Mouse (Mus musculus) left cerebral cortex, postnatal 10 days (tissue): ENCODE measurements around the gene Steap2. TPM values are rescaled to one million over a fixed set of nuclear protein-coding genes. Genes with fewer than 3 reads are reported as not detected.

ENCODE experiments used
- DNase-seq, 2 experiments: peaks; one replicate each; pipeline ENCODE4 v3.0.0; 2021 to 2022; ENCODE audit warnings: low spot score in 2 of 2, mixed read lengths in 1 of 2; ENCODE audit errors: extremely low spot score in 1 of 2
- intact Hi-C: fragments of 180-260 bp; cut with DNase I; formaldehyde crosslinking; loops from one replicate; pipeline ENCODE4 v1.15.1; 2025
- total RNA-seq, 2 experiments: library from RNA; stranded (reverse); gene quantifications; 2 replicates each; pipeline ENCODE4 v1.2.3; 2021

Steap2 gene
- total RNA-seq, 2 experiments from 2014 or later, result 7.3 to 7.5 TPM

- no peak for DNase-seq
- intact Hi-C loops, result no loop called here
Measured at GRCm38 (mm10) chr5:5679459-5679858, 14.9 kb downstream of the Steap2 start.

GRCm38 (mm10) chr5:5676082-5676481 is 18.3 kb downstream of the Steap2 start:
- DNase-seq, result no peak
- intact Hi-C loops, result no loop called here

DNA sequence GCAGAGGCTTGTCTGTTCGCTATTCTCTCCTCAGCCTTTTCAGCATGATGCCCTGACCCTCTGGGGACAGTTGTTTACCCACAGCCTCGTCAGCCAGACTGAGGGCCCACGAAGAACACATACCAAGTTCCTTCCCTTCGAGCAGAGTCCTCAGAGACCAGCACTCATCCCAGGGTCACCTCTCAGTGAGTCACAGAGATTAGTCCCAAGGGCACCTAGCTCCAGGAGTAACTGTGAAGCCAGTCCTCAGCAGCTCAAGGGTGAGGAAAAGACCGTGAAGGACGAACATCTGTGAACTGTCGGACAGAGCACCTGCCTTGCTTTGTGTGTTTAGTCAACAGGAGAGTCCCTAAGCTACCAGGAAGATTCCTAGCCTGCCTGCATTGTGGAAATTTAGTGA is 25.5 kb downstream of the Steap2 start:
- no peak for DNase-seq
- intact Hi-C loops, result no loop called here

DNA sequence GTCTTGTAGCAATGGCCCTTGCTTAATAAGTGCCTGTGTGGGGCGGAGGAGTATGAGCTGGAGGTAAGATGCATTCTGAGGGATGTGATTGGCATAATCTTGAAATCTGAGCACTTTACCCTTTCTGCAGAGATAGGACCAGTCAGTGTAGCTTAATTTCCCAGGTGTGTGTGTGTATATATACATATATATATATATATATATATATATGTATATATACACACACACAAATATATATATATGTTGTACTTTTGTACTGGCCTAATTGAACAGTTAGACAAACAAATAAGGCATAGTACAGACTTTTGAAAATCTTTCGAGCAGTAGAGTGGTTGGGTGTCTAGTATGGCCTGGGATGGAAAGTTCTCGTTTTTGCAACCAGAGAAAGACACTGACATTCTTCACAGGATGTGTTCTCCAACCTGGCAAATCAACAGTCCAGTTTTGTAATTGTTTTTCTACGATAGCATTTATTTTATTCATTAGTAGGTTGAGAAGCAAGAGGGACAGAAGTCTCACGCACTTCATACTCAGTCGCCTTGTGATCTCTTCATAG is 29.9 kb downstream of the Steap2 start:
- intact Hi-C loops, result no loop called here

DNA sequence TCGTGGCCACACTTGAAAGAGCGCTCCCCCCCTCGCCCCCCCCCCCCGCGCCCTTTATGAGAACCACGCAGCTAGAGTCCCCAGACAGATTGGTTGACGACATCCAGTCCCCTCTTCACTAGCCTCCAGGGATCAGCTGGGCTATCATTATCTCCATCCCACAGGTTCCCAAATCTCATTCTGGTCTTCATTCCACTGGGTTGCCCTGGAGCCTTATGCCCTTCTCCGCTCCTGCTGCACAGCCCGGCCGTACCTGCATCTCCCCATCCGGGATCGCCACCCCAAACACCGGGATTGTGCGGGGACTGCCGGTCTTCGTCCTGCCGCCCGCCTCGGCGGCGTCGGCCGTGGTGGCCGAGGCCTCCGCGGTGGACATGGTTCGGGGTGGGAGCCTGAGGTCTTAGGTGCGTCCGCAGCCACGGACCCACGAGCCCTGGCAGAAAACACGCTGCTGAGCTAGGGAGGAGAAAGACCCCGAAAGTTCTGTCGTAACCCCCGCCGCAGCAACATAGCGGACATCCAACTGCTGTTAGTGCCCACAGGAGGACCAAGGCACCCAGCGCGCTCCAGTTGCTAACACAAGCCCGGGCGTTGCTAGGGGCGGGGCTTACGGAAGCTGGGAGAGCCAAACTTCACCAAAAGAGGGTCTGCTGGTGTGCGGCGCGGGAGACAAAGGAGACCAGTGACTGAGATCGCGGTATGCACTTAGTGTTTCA is 30.6 kb downstream of the Steap2 start, which contains the start of gene Cfap69:
Cfap69 (minus strand) TSS at position 585 of the 716 bp plus-strand sequence.
- intact Hi-C loops, result no loop called here
- peak; percentile 85 to 91 for DNase-seq

More for the DNA sequence above, 29.9 kb downstream of the Steap2 start:
- no peak for DNase-seq

DNA sequence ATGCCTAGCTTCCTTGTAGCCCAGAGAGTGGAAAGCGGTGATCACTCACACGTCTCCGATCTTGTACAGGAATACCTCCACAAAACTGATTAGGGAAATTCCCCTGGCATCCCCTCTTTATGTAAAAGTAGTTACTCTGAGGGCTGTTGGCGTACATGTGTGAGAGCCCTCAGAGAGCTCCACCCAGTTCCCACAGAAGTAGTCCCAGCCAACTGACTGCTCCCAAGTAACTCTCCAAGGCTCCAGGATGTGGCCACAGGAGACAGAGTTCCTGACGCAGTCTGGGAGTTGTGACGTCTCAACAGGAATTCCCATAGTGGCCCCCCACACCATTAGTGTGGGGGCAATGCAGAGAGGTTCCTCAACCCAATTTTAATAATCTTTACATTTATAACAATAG is 31.3 kb downstream of the Steap2 start:
- intact Hi-C loops, result no loop called here
- DNase-seq, result no peak

GRCm38 (mm10) chr5:5658680-5659079 is 35.7 kb downstream of the Steap2 start:
- DNase-seq, result no peak
- intact Hi-C loops, result no loop called here

DNA sequence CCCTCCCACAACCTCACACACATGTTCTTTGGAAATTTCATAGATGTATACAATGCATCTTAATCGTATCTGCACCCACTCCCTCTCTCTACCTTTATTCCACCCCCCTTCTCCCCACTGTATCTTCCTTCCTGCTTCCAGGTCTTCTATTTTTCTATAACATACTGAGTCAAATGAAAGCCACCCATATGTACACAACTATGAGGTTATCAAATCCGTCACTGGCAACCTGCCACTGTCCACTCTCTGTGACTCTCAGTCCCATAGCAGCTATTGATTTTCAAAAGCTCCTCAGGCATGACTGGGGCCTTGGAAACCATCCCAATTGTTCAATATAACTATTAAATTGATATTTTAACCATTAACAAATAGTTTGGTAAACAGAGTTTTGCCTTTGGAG is 36.4 kb downstream of the Steap2 start:
- DNase-seq, result no peak
- intact Hi-C loops, result no loop called here

GRCm38 (mm10) chr5:5648817-5649569 is 45.4 kb downstream of the Steap2 start:
- intact Hi-C loops, result loop anchor here (10.0 kb wide), 1 partner anchor 154 kb away; no protein-coding TSS in a partner anchor
- peak in 1 of 2 experiments; percentile 52 for DNase-seq

DNA sequence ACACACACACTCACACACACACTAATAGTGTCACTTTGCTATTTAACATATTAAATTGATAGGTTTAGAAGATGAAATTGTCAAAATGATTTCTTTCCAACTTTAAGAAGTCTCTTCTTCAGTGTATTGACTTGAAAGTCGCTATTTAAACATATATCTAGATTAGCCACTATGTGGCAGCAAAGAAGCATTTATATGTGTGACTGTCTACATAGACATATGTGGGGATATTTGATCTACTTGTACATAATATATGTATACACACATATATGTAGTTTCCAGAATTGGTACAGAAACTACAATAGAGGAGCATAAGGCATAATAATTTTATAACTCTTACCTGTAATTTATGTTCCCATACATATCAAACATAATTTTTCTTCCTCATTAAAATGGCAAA is 48.2 kb downstream of the Steap2 start:
- intact Hi-C loops, result loop anchor here (1.0 to 10.0 kb wide), 2 partner anchors 103 to 151 kb away; partner anchors contain the start of gene Steap1
- DNase-seq, result no peak

GRCm38 (mm10) chr5:5638496-5638895 is 55.9 kb downstream of the Steap2 start:
- intact Hi-C loops, result no loop called here
- DNase-seq, result no peak

- DNase-seq, result no peak
- intact Hi-C loops, result no loop called here
Measured at GRCm38 (mm10) chr5:5625491-5625890, 68.9 kb downstream of the Steap2 start.

DNA sequence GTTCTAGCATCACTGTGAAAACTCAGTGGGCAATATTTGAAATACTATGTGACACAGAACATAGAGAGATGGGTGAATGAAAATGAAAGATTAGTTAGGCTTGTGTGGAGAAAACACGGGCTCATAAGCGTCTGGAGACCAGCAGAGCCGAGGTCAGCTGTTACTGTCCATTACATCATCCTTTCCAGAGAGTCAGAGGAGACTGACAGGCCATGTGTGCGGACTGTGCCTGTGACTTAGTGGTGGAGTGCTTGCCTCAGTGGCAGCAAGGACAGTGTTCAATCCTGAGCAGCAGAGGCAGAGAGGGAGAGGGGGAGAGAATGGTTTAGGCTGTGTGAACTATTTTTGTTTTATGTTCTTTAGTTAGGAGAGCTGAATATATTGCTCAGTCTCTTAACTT is 76.0 kb downstream of the Steap2 start:
- DNase-seq, result no peak
- intact Hi-C loops, result no loop called here

Other genes starting within 250 kb of the Steap2 start
- gene 1700015F17Rik, start 215.4 kb downstream of the Steap2 start, total RNA-seq, result 1 to 10 TPM in 1 of 2 experiments, not detected in 1; 1.2 TPM
- gene Cldn12, start 179.6 kb downstream of the Steap2 start, total RNA-seq, result 10 to 100 TPM; 45.4 to 53.8 TPM
- gene Gtpbp10, start 135.0 kb downstream of the Steap2 start, total RNA-seq, result 1 to 10 TPM; 9.1 to 10.0 TPM
- 1 to 10 TPM; 1.4 to 2.9 TPM for gene Gm8773, start 120.8 kb downstream of the Steap2 start, total RNA-seq
- 10 to 100 TPM; 16.9 to 19.7 TPM for gene Cfap69, start 30.3 kb downstream of the Steap2 start, total RNA-seq
- gene Steap1, start 54.7 kb upstream of the Steap2 start, total RNA-seq, result under 1 TPM; 0.36 to 0.51 TPM